Mouse (Mus musculus) midbrain, postnatal 0 days (tissue): ENCODE measurements around the gene Bzw2. TPM values are rescaled to one million over a fixed set of nuclear protein-coding genes. Genes with fewer than 3 reads are reported as not detected.

Source experiments
- ATAC-seq: fragments of 200-750 bp; cut with Nextera tagmentation; 2 replicates; pipeline ENCODE4 v1.8.0; 2017; ENCODE audit warnings: moderate number of reproducible peaks, mild to moderate bottlenecking, moderate TSS enrichment, moderate library complexity; ENCODE audit not compliant: low FRiP score
- DNase-seq: peaks from one replicate; pipeline ENCODE4 v3.0.0-alpha.2; 2015; ENCODE audit warnings: low spot score
- H3K27ac ChIP-seq: fragments of 300-500 bp; sonication (generic); 2 replicates; pipeline ENCODE4 v1.5.1; 2014; ENCODE audit warnings: low read depth, mild to moderate bottlenecking, low read length, mixed read lengths
- H3K27me3 ChIP-seq: fragments of 300-500 bp; sonication (generic); 2 replicates; pipeline ENCODE4 v1.6.1; 2014; ENCODE audit warnings: low read length, control low read depth, mixed read lengths; ENCODE audit not compliant: insufficient read depth
- H3K36me3 ChIP-seq: fragments of 300-500 bp; sonication (generic); 2 replicates; pipeline ENCODE4 v1.6.1; 2014; ENCODE audit warnings: low read length, control low read depth, mixed read lengths; ENCODE audit not compliant: insufficient read depth
- H3K4me1 ChIP-seq: fragments of 300-500 bp; sonication (generic); 2 replicates; pipeline ENCODE4 v1.6.1; 2014; ENCODE audit warnings: mild to moderate bottlenecking, control low read depth, antibody characterized with exemption, low read length, mixed read lengths; ENCODE audit not compliant: insufficient read depth
- H3K4me2 ChIP-seq: fragments of 300-500 bp; sonication (generic); 2 replicates; pipeline ENCODE4 v1.6.1; 2014; ENCODE audit warnings: low read depth, mild to moderate bottlenecking, low read length, mixed read lengths; ENCODE audit not compliant: poor library complexity, severe bottlenecking
- H3K4me3 ChIP-seq: fragments of 300-500 bp; sonication (generic); 2 replicates; pipeline ENCODE4 v1.5.1; 2014; ENCODE audit warnings: low read depth, mild to moderate bottlenecking, low read length, moderate library complexity
- H3K9ac ChIP-seq: fragments of 300-500 bp; sonication (generic); replicated peaks from 2 replicates; pipeline ENCODE4 v1.6.1; 2014; ENCODE audit warnings: mild to moderate bottlenecking, low read length, moderate library complexity, mixed read lengths; ENCODE audit not compliant: poor library complexity, severe bottlenecking
- H3K9me3 ChIP-seq: fragments of 300-500 bp; sonication (generic); 2 replicates; pipeline ENCODE4 v1.6.1; 2016; ENCODE audit warnings: low read length, control low read depth
- CTCF ChIP-seq: IDR thresholded peaks from 2 replicates; pipeline ENCODE4 v1.5.1; 2016; ENCODE audit warnings: antibody characterized with exemption, mild to moderate bottlenecking
- WGBS: fragments of 180-500 bp; shearing (Covaris S2); extraction: QIAGEN DNeasy Blood & Tissue Kit; methylation state at CpG from one replicate; pipeline ENCODE4 v1.1.7; 2014; 5-methylcytosine and 5-hydroxymethylcytosine counted together
- polyA plus RNA-seq: library from polyadenylated mRNA; unstranded; fragments of >200 nt; fragmentation: Nextera tagmentation; extraction: Ambion mirVana; gene quantifications from 2 replicates; pipeline ENCODE4 v1.2.1, GENCODE M21; 2015
- total RNA-seq: library from RNA; depleted of rRNA; stranded (reverse); fragments of >200 nt; gene quantifications from 2 replicates; pipeline ENCODE4 v1.2.3, GENCODE M21; 2014

The Bzw2 gene
- total and polyA plus RNA-seq, 2 experiments from 2014 or later, result 213 to 301 TPM

DNA sequence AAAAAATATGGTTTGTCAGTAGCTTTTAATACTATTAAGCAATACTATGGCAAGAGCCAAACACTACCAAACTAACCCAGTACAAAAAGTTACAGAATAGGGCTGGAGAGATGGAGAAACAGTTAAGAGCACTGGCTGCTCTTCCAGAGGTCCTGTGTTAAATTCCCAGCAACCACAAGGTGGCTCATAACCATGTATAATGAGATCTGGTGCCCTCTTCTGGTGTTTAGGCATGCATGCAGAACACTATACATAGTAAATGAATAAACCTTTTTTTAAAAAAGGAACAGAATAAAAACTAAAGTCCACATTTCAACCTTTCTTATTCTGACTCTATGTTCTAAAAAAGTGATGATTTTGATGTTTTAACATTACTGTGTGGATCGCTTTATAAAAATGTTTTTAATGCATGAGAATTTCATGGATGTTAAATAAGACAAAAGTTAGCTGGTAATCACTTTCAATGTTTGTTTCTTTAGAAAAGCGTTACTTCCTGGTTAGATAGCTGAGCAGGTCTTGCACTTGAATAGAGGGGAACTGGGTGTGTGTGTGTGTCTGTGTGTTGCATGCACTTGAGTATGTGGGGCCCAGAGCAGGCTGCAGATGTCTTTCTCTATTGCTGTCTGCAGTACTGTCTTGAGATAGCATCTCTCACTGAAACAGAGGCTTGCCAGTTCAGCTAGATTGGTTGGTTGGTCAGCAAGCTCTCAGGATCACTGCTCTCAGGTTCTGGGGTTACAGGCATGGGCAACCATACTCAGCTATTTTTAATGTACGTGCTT lies 11.5 kb downstream of the Bzw2 start:
- no peak for ATAC-seq
- Histone ChIP-seq H3K4me1 (no peaks in the 10 kb centered on the region), H3K27me3 (no peaks in the 10 kb centered on the region), H3K9me3 (no peaks in the 10 kb centered on the region), H3K27ac (no peak overlapping the region), H3K4me2 (no peak overlapping the region), H3K9ac (no peak overlapping the region), H3K36me3 (no peaks in the 10 kb centered on the region), H3K4me3 (no peak overlapping the region)
- peak; percentile 52 for TF ChIP-seq CTCF
- DNase-seq, result no peak
- WGBS, result 93% methylated on average over 3 of the region's 3 CpGs

DNA sequence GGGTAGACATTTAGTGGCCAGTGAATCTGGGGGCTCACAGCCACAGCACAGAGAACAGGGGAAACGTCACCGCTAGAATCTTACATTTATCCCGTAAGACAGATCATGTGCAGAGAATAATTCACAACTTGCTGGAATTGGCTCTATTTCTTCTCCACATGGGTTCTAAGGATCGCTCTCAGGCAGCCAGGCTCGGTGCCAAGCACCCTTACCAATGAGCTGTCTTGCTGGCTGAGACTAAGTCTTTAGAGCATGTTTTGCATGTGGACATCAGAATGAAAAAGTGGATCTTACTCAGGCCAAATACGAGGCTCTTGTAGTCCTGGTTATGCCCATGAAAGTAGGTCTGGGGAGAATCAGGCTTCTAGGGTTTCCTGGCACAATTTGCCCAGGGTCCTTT lies 17.5 kb downstream of the Bzw2 start:
- 82% methylated on average over 6 of the region's 6 CpGs for WGBS
- Histone ChIP-seq H3K9ac (no peak overlapping the region), H3K4me2 (no peak overlapping the region), H3K27me3 (no peaks in the 10 kb centered on the region), H3K4me3 (no peak overlapping the region), H3K36me3 (no peaks in the 10 kb centered on the region; the same call in 1 of the 2 replicates), H3K4me1 (no peaks in the 10 kb centered on the region), H3K27ac (no peak overlapping the region), H3K9me3 (no peaks in the 10 kb centered on the region)
- DNase-seq (peak; percentile 28), ATAC-seq (no peak)
- TF ChIP-seq CTCF, result no peak

DNA sequence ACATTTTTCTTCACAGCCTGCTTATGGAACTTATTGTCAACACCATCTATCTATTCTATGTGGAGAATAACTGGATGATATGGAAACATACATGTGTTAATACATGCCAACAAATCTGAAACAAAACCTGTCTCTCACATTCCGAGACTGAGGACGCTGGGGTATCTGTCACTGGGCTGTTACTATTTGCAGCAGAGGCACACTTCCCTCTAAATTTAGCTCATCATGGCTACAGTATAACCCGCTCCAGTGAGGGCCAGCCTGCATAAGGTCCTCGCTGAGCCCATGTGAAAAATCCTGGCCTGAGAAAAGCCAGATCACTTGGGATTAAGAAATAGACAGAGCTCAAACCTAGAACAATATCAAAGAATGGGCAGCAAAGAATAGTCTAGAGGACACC lies 20.7 kb downstream of the Bzw2 start:
- Histone ChIP-seq H3K4me3 (no peak overlapping the region), H3K9ac (no peak overlapping the region), H3K4me2 (no peak overlapping the region), H3K36me3 (peaks cover 11% of the 10 kb centered on the region), H3K4me1 (no peaks in the 10 kb centered on the region), H3K27me3 (no peaks in the 10 kb centered on the region), H3K27ac (no peak overlapping the region), H3K9me3 (no peaks in the 10 kb centered on the region)
- DNase-seq (no peak), ATAC-seq (no peak)
- TF ChIP-seq CTCF, result no peak
- 92% methylated on average over 4 of the region's 4 CpGs for WGBS

GRCm38 (mm10) chr12:36136285-36136684 lies 21.6 kb downstream of the Bzw2 start:
- H3K4me1 ChIP-seq, result no peaks in the 10 kb centered on the region
- H3K27me3 ChIP-seq, result no peaks in the 10 kb centered on the region
- H3K9ac ChIP-seq, result no peak overlapping the region
- peaks cover 17% of the 10 kb centered on the region for H3K36me3 ChIP-seq
- no peak for TF ChIP-seq CTCF
- ATAC-seq (no peak), DNase-seq (no peak)
- 94% methylated on average over 8 of the region's 8 CpGs for WGBS
- H3K4me2 ChIP-seq, result no peak overlapping the region
- H3K27ac ChIP-seq, result no peak overlapping the region
- no peak overlapping the region for H3K4me3 ChIP-seq
- H3K9me3 ChIP-seq, result no peaks in the 10 kb centered on the region

DNA sequence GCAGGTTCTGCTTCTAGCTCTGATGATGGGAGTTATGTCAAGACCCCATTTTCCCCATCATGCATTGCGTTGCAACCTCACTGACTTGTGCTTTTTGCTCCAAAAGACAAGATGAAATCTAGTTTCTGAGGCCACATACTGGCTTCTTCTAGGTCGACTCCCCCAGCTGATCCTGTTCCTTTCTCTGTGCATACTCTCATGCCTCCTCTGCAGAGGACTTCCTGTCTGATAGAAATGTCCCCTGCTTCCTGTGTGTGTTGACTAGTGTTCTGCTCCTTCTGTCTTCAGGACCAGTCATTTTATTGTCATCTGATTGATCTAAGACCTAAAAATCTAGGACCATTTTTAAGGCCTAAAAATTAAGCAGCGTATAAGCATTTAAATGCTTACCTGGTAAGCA lies 22.5 kb downstream of the Bzw2 start:
- H3K4me3 ChIP-seq, result no peak overlapping the region
- H3K4me2 ChIP-seq, result no peak overlapping the region
- H3K36me3 ChIP-seq, result peaks cover 17% of the 10 kb centered on the region
- H3K9ac ChIP-seq, result no peak overlapping the region
- no peaks in the 10 kb centered on the region for H3K9me3 ChIP-seq
- WGBS, result 96% methylated on average over 3 of the region's 3 CpGs
- no peak for DNase-seq
- no peak for ATAC-seq
- no peaks in the 10 kb centered on the region for H3K4me1 ChIP-seq
- TF ChIP-seq CTCF, result no peak
- no peaks in the 10 kb centered on the region for H3K27me3 ChIP-seq
- no peak overlapping the region for H3K27ac ChIP-seq

DNA sequence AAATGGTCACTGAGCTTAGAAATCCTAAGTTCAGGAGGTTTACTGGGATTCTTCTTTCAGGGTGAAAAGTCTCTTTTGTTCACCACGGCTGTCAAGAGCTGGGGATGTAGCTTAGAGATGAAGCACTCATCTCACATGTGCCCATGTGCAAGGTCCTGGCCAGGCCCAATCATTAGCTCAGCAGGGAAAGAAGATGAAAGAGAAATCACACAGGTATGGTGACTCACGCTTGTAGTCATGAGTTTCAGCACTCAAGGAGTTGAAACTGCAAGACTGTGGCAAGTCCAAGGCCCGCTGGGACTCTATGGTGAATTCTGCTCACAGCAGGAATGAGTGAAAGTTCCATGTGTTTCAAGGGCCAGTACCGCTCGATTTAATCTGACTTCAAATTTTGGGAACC lies 23.8 kb downstream of the Bzw2 start:
- no peak overlapping the region for H3K9ac ChIP-seq
- ATAC-seq (no peak), DNase-seq (no peak)
- no peaks in the 10 kb centered on the region for H3K4me1 ChIP-seq
- H3K9me3 ChIP-seq, result no peaks in the 10 kb centered on the region
- H3K27me3 ChIP-seq, result no peaks in the 10 kb centered on the region
- peaks cover 21% of the 10 kb centered on the region for H3K36me3 ChIP-seq
- no peak for TF ChIP-seq CTCF
- H3K4me3 ChIP-seq, result no peak overlapping the region
- H3K4me2 ChIP-seq, result no peak overlapping the region
- H3K27ac ChIP-seq, result no peak overlapping the region
- WGBS, result 89% methylated on average over 5 of the region's 5 CpGs
